In genomic region chr13:31943482-31944275, GRCm38 (mm10) we compare ENCODE assay signal across 28 mouse cellular contexts.
DNase-seq lines count a peak whose midpoint lies in the region; ATAC-seq and TF ChIP-seq lines count a peak whose summit lies in the region.
"Had no signal": no experiment of that assay in that cellular context is flagged by ENCODE, and none has a peak within 500 bp of the region (broad histone marks: within the 10 kb centered on the region; RNA-seq: fewer than 3 reads in every experiment).

No protein-coding gene starts in this region.

- ATAC-seq in heart, embryonic 12.5 days (ENCODE audit: insufficient number of reproducible peaks, low FRiP score): 0 out of 2 replicates have a peak, but pooled peaks have one; percentile 45
- ATAC-seq in kidney, postnatal 0 days (replicated peaks; ENCODE audit: low FRiP score, low read depth): peak; percentile 57; the same call in 1 of the 2 replicates
- ATAC-seq in neural tube, embryonic 11.5 days (ENCODE audit: insufficient read depth, low FRiP score, low TSS enrichment): peak; percentile 63; the same call in 1 of the 2 replicates
- no peak for ATAC-seq in inflammation-experienced regulatory T-cells, adult 6 months
- ATAC-seq: forebrain, postnatal 0 days; intestine, embryonic 16.5 days; midbrain, embryonic 13.5 days had no signal

- no peaks in the 10 kb centered on the region for H3K9me3 ChIP-seq in heart, embryonic 12.5 days (replicated peaks)
- no peaks in the 10 kb centered on the region for H3K9me3 ChIP-seq in kidney, postnatal 0 days (replicated peaks; ENCODE audit: low read length)
- H3K9me3 ChIP-seq in neural tube, embryonic 11.5 days (ENCODE audit: control insufficient read depth, low read length): no peaks in the 10 kb centered on the region
- H3K9me3 ChIP-seq: heart, embryonic 13.5 days; limb, embryonic 15.5 days; midbrain, embryonic 13.5 days had no signal

- H3K9ac ChIP-seq in heart, embryonic 12.5 days: no peak overlapping the region
- H3K9ac ChIP-seq in kidney, postnatal 0 days (ENCODE audit: low read depth, low read length): no peak overlapping the region
- no peak overlapping the region for H3K9ac ChIP-seq in neural tube, embryonic 11.5 days (ENCODE audit: low read length)
- H3K9ac ChIP-seq: forebrain, postnatal 0 days; heart, embryonic 13.5 days; hindbrain, embryonic 14.5 days; limb, embryonic 15.5 days; liver, embryonic 14.5 days; lung, embryonic 14.5 days; midbrain, embryonic 13.5 days had no signal

- no peak for DNase-seq in heart, postnatal 25 days (ENCODE audit: low spot score)
- peak; percentile 43 for DNase-seq in kidney, postnatal 0 days (ENCODE audit: low spot score)
- DNase-seq in kidney, adult 9 months: no peak
- peak; percentile 9 for DNase-seq in adipocyte (ENCODE audit: low spot score)
- peak; percentile 46 for DNase-seq in neural tube, embryonic 11.5 days (ENCODE audit: low spot score)
- DNase-seq in layer of hippocampus, adult 9-11 months: no peak
- DNase-seq: adrenal gland, postnatal 36 days; cerebellum, adult 11-12 months; cerebellum, postnatal 10 days; forebrain, postnatal 0 days; gastrocnemius, postnatal 14 days; heart, adult 18-20 months; heart, postnatal 14 days; kidney, postnatal 36 days; left cerebral cortex, postnatal 4 days; lung, embryonic 14.5 days; thymus, adult 2 months; thymus, postnatal 4 days had no signal

- intact Hi-C loops in heart, postnatal 25 days (cut with DNase I): no loop called here

- H3K4me2 ChIP-seq in heart, embryonic 12.5 days: no peak overlapping the region
- no peak overlapping the region for H3K4me2 ChIP-seq in kidney, postnatal 0 days (ENCODE audit: low read length)
- no peak overlapping the region for H3K4me2 ChIP-seq in neural tube, embryonic 11.5 days (ENCODE audit: low read depth)
- H3K4me2 ChIP-seq: heart, embryonic 13.5 days; hindbrain, embryonic 14.5 days; limb, embryonic 15.5 days; lung, embryonic 14.5 days; midbrain, embryonic 13.5 days had no signal

- 53% methylated on average over 7 of the region's 7 CpGs for WGBS in heart, embryonic 12.5 days
- 26% methylated on average over 7 of the region's 7 CpGs for WGBS in kidney, postnatal 0 days
- 31% methylated on average over 7 of the region's 7 CpGs for WGBS in neural tube, embryonic 11.5 days

- H3K27ac ChIP-seq in heart, embryonic 12.5 days (ENCODE audit: poor library complexity, severe bottlenecking): no peak overlapping the region
- peak overlapping the region; percentile 36 for H3K27ac ChIP-seq in kidney, postnatal 0 days
- no peak overlapping the region for H3K27ac ChIP-seq in neural tube, embryonic 11.5 days (ENCODE audit: low read depth, low read length)
- H3K27ac ChIP-seq: heart, embryonic 13.5 days; hindbrain, embryonic 14.5 days; limb, embryonic 15.5 days; liver, embryonic 14.5 days; midbrain, embryonic 13.5 days; stomach, postnatal 0 days had no signal

- no peak for TF ChIP-seq CTCF in kidney, postnatal 0 days (IDR thresholded peaks at IDR 0.05; ENCODE audit: low read depth)

- no peak overlapping the region for H3K4me3 ChIP-seq in heart, embryonic 12.5 days
- H3K4me3 ChIP-seq in kidney, postnatal 0 days (replicated peaks; ENCODE audit: low read depth, low read length): no peak overlapping the region
- no peak overlapping the region for H3K4me3 ChIP-seq in neural tube, embryonic 11.5 days (ENCODE audit: low read depth, low read length)
- H3K4me3 ChIP-seq: heart, embryonic 13.5 days; limb, embryonic 15.5 days; midbrain, embryonic 13.5 days had no signal

- H3K27me3 ChIP-seq in heart, embryonic 12.5 days (replicated peaks): no peaks in the 10 kb centered on the region
- no peaks in the 10 kb centered on the region for H3K27me3 ChIP-seq in kidney, postnatal 0 days (ENCODE audit: insufficient read depth, low read length)
- no peaks in the 10 kb centered on the region for H3K27me3 ChIP-seq in neural tube, embryonic 11.5 days (ENCODE audit: control insufficient read depth, insufficient read depth, low read length)
- H3K27me3 ChIP-seq: CH12.LX; heart, embryonic 13.5 days; limb, embryonic 15.5 days; midbrain, embryonic 13.5 days had no signal

- H3K36me3 ChIP-seq in heart, embryonic 12.5 days: no peaks in the 10 kb centered on the region
- no peaks in the 10 kb centered on the region for H3K36me3 ChIP-seq in kidney, postnatal 0 days (ENCODE audit: insufficient read depth, low read length)
- no peaks in the 10 kb centered on the region for H3K36me3 ChIP-seq in neural tube, embryonic 11.5 days (ENCODE audit: control insufficient read depth, insufficient read depth, low read length)
- H3K36me3 ChIP-seq: heart, embryonic 13.5 days; limb, embryonic 15.5 days; midbrain, embryonic 13.5 days had no signal

- no peaks in the 10 kb centered on the region for H3K4me1 ChIP-seq in heart, embryonic 12.5 days (replicated peaks)
- peaks cover 9% of the 10 kb centered on the region for H3K4me1 ChIP-seq in kidney, postnatal 0 days (replicated peaks; ENCODE audit: insufficient read depth, low read length)
- H3K4me1 ChIP-seq in neural tube, embryonic 11.5 days (ENCODE audit: control insufficient read depth, insufficient read depth, low read length): 0 out of 2 replicates have a peak, but pooled peaks cover 12% of the 10 kb centered on the region
- H3K4me1 ChIP-seq: heart, embryonic 13.5 days; limb, embryonic 15.5 days; midbrain, embryonic 13.5 days had no signal

Comparison
In these comparisons a context has a peak if more than half of its experiments do, and no peak if none do; other contexts are left out.
1. DNase-seq: peak in kidney, postnatal 0 days (single experiment), adipocyte (single experiment) and neural tube, embryonic 11.5 days (single experiment); none in heart, postnatal 25 days (single experiment), kidney, adult 9 months (single experiment) and layer of hippocampus, adult 9-11 months (single experiment).